Mouse (Mus musculus): ENCODE measurements around the gene Il23a.

Il23a gene

GRCm38 (mm10) chr10:128268371-128268770, 30.2 kb downstream of the Il23a start, which contains the start of gene Apof:
TSS of gene Apof (plus strand) at chr10:128268671.
- 84% methylated on average over 6 of the region's 6 CpGs for WGBS

DNA sequence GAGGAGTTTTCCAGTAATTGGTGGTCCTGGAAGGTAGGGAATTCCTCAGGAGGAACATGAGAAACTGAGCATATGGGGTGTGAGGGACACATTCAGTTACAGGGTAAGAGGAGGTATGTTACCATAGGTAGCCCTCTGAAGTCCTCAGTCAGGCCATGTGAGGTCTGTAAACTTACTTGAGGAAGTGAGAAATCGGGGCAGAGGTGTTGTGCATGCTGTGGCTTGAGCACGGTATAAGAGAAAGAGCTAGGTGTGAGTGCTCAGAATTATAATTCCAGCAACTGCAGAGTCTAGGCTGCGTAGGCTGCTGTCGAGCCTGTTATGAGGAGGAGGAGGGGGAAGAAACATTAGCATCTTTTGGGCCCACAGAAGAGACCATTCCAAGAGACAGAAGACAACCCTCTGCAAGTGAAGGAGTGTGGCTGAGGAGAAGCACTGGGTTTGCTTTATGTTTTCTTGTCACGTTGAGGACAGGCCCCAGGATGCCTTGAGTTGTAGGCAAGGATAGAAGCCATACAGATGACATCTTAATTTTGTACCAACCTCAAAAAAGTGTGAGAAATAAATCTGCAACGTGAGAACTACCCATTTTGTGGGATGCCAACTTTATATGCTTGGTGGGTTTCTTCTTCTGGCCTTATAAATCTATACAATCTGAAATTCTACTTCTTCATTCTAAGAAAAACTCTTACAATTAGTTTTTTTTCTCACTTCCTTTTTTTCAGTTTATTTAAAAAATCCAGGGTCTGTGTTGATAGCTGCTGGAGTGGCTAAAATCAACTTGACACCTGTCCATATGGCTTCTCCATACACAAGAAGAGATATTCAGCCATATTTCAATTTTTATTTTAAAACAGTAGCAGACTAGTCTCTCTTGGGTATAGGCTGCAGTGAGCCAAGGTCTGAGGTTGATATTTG, 34.9 kb downstream of the Il23a start:
- 42% methylated on average over 6 of the region's 6 CpGs for WGBS

GRCm38 (mm10) chr10:128262300-128262699, 36.3 kb downstream of the Il23a start:
- WGBS, result 87% methylated on average over 22 of the region's 22 CpGs

DNA sequence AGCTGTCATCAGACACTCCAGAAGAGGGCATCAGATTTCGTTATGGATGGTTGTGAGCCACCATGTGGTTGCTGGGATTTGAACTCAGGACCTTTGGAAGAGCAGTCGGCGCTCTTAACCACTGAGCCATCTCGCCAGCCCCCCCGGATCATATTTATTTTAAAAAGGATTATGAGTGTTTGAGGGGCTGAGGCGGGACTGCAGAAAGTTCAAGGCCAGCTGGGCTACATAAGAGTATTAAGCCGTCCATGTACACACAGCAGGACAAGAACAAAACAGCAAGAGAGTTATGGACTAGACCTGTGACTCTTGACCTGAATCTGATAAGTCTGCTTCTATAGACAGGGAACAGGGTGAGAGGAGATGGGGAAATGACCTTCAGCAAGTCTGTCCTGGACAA, 38.2 kb downstream of the Il23a start:
- WGBS, result 94% methylated on average over 7 of the region's 7 CpGs

DNA sequence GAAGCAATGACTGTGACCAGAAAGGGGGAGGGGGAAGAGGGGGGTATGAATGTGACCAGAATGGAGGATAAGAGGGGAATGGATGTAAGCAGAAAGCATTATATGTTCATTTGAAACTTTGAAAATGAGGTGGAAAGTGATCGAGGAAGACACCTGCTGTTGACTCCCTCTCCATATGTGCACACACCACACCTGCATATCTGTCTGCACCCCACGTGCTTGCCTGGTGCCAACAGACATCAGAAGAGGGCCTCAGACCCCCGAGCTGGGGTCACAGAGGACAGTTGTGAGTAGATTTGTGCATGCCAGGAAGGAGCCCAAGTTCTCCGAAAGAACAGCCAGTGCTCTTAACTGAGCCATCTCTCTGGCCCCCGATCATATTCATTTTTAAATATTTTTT, 38.6 kb downstream of the Il23a start:
- 89% methylated on average over 5 of the region's 5 CpGs for WGBS

DNA sequence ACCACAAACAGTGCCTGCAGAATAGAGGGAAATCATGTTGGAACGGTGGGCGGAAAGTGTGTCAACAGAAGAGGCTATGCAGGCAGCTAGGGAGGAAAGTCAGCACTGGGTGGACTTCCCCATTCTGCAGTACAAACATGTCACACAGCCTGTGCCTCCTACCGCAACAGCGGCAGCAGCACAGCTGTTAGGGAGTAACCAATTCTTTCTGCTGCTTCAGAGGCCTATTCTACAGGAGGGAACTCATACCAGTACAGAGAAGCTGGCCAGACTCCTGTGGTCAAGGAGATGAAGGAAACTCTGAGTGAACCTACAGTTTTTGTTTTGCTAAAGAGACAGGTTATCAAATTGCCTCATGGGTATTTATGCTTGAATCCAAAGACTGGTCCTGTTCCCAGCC, 39.6 kb downstream of the Il23a start:
- 62% methylated on average over 4 of the region's 4 CpGs for WGBS

DNA sequence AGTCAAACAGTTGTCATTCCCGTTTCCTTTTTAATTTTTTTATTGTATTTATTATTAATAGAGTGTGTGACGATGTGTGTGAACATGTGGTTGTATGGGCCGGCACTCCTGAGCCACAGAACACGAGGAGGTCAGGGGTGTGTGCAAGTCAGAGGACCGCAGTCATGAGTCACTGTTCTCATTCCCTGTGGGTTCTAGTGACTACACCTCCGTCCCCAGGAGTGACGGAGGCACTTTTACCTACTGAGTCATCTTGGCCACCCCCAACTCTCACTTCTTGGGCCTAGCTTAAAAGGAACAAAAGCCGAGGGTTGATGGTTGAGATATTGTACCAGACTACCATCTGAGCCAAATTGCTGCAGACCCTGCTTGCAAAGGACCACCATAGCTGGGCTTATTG, 42.2 kb downstream of the Il23a start:
- 83% methylated on average over 8 of the region's 8 CpGs for WGBS

- 91% methylated on average over 8 of the region's 8 CpGs for WGBS
Measured at GRCm38 (mm10) chr10:128255925-128256324, 42.6 kb downstream of the Il23a start.

DNA sequence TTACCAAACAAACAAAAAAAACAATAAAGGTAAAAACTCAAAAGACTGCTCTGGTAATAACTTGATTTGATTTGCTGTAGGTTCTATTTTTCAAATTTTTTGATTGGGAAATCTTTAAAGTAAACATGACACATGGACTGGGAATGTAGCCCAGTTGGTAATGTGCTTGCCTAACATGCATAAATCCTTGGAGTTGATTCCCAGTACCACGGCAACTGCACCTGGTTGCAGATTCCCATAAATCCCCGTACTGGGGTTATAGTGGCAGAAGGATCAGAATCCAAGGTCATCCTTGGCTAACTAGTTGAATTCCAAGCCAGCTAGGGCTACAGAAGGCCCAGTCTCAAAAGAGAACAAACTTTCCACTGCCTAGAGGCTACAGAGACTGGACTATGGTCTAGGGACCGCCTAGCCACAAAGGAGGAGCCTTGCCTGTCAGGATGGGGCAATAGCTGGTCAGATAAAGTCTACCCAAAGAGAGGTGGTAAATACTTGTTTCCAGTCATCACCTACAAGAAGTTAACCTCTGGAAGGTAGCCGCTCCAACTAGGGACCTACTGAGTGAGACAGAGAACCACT, 44.8 kb downstream of the Il23a start, which contains the start of gene Apon:
Gene Apon, plus strand, starts transcription at position 420 of the 579 bp plus-strand sequence.
- WGBS, result 87% methylated on average over 4 of the region's 4 CpGs

DNA sequence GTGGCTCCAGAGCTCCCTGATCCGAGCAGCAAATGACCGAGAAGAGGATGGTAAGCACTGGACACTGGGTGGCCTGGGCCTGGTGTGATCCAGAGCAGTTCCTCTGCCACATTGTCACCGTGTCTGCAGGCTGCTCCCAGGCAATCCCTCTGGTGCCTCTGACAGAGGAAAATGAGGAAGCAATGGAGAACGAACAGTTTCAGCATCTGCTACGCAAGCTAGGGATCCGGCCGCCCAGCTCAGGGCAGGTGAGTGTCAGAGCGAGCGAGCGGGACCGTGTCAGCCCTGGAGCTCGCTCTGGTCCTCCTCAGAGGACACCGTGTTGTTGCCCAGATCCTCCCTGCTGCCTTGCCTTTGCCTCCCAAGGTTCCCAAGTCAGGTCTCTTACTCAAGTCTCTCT, 48.0 kb downstream of the Il23a start:
- 94% methylated on average over 13 of the region's 13 CpGs for WGBS

DNA sequence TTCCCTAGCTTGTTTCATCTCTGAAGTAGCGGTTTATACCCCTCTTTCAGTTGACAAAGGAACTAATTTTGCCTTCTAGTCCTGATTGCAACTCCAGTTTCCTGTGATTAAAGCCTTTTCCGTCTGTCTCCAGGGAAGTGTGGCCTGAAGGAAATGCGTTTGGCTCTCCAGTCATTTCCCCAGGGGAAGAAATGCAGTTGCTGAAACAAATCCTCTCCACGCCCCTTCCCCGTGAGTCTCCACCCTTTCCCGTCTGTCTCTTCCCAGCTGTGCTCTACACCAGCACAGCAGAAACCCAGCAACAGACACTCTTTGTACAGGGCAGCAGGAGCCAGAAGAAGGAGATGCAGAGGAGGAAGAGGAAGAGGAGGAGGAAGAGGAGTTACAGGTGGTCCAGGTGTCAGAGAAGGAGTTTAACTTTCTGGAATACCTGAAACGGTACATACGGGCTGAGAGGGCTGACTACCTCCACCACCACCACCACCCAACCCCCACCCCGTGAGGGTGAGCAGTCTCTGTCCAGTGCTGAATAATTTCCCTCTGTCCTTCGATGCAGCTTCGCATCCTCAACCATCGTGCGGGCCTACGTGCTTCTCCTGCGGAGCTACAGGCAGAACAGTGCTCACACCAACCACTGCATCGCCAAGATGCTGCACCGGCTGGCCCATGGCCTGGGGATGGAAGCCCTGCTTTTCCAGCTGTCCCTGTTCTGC, 51.4 kb downstream of the Il23a start:
- 72% methylated on average over 17 of the region's 17 CpGs for WGBS
